Mouse (Mus musculus): Measurements from ENCODE around the gene Olfr403. TPM values are rescaled to one million over a fixed set of nuclear protein-coding genes. Genes with fewer than 3 reads are reported as not detected.
"Not testable (repeated sequence)": the region's sequence is repeated elsewhere in the genome, so short reads cannot be mapped to it uniquely, and the experiment has no call there.

Olfr403 gene
- polyA plus RNA-seq (2012; rRNA removed) (not detected in 2 replicates), polyA plus RNA-seq (2014; fragmentation: Nextera tagmentation; extraction: Ambion mirVana) (not detected in 2 replicates)

- Histone ChIP-seq H3K4me1 (ENCODE audit: control insufficient read depth, insufficient read depth, low read length) (no peaks in the 10 kb centered on the region), H3K27me3 (ENCODE audit: control insufficient read depth, insufficient read depth, low read length) (no peaks in the 10 kb centered on the region), H3K9ac (ENCODE audit: low read depth, low read length, severe bottlenecking) (no peak within 1 kb of the TSS), H3K36me3 (ENCODE audit: control insufficient read depth, insufficient read depth, low read length) (no peaks in the 10 kb centered on the region), H3K27ac (replicated peaks; ENCODE audit: low read depth, low read length) (no peak within 1 kb of the TSS), H3K9me3 (ENCODE audit: control insufficient read depth, low read length) (no peaks in the 10 kb centered on the region), H3K4me2 (replicated peaks; ENCODE audit: low read depth, low read length, severe bottlenecking) (no peak within 1 kb of the TSS), H3K4me3 (replicated peaks; ENCODE audit: low read length) (no peak within 1 kb of the TSS)
- ATAC-seq (ENCODE audit: low FRiP score, low read depth) (no peak), DNase-seq (ENCODE audit: low spot score) (no peak)
- no peak for TF ChIP-seq POLR2A (IDR thresholded peaks at IDR 0.05; ENCODE audit: borderline replicate concordance, extremely low read depth, insufficient read depth, insufficient read length)
Observed at GRCm38 (mm10) chr11:74185949-74186348, at the start of gene Olfr403. Gene Olfr403 (plus strand): TSS chr11:74186249.

GRCm38 (mm10) chr11:74140001-74140400, 46.0 kb upstream of the Olfr403 start:
- not testable (repeated sequence) for H3K4me3 ChIP-seq (replicated peaks; ENCODE audit: low read length); DNase-seq (ENCODE audit: low spot score); H3K9me3 ChIP-seq (ENCODE audit: control insufficient read depth, low read length); H3K4me2 ChIP-seq (replicated peaks; ENCODE audit: low read depth, low read length, severe bottlenecking); H3K4me1 ChIP-seq (ENCODE audit: control insufficient read depth, insufficient read depth, low read length); H3K36me3 ChIP-seq (ENCODE audit: control insufficient read depth, insufficient read depth, low read length); H3K27ac ChIP-seq (replicated peaks; ENCODE audit: low read depth, low read length); ATAC-seq (ENCODE audit: low FRiP score, low read depth); H3K9ac ChIP-seq (ENCODE audit: low read depth, low read length, severe bottlenecking); H3K27me3 ChIP-seq (ENCODE audit: control insufficient read depth, insufficient read depth, low read length)
- 20% methylated on average over 1 of the region's 1 CpGs for WGBS

DNA sequence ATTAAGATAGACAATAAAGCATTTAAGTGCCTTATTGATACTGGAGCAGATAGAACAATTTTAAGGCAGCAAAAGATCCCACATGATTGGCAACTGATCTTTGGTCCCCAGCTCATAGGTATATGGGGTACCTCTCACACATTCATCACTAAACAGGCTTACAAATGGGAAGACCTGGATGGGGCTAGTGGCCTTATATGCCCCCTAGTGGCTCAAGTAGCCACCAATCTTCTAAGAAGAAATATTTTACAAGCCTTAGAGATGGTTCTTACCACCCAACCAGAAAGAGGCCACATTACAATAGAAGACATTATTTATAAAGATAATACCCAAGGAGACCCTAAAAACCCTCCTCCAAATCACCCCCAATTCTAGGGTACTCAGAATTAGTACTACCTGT, 40.2 kb upstream of the Olfr403 start:
- H3K36me3 ChIP-seq (ENCODE audit: control insufficient read depth, insufficient read depth, low read length), result no peaks in the 10 kb centered on the region
- DNase-seq (ENCODE audit: low spot score) (no peak), ATAC-seq (ENCODE audit: low FRiP score, low read depth) (no peak)
- no peak overlapping the region for H3K9ac ChIP-seq (ENCODE audit: low read depth, low read length, severe bottlenecking)
- H3K9me3 ChIP-seq (ENCODE audit: control insufficient read depth, low read length), result peaks cover 9% of the 10 kb centered on the region; the same call in 1 of the 2 replicates
- no peak overlapping the region for H3K27ac ChIP-seq (replicated peaks; ENCODE audit: low read depth, low read length)
- no peak overlapping the region for H3K4me2 ChIP-seq (replicated peaks; ENCODE audit: low read depth, low read length, severe bottlenecking)
- no peaks in the 10 kb centered on the region for H3K27me3 ChIP-seq (ENCODE audit: control insufficient read depth, insufficient read depth, low read length)
- H3K4me1 ChIP-seq (ENCODE audit: control insufficient read depth, insufficient read depth, low read length), result no peaks in the 10 kb centered on the region
- no peak overlapping the region for H3K4me3 ChIP-seq (replicated peaks; ENCODE audit: low read length)
- TF ChIP-seq POLR2A (IDR thresholded peaks at IDR 0.05; ENCODE audit: borderline replicate concordance, extremely low read depth, insufficient read depth, insufficient read length), result no peak

GRCm38 (mm10) chr11:74153229-74153628, 32.8 kb upstream of the Olfr403 start, which contains the start of gene Olfr402:
Gene Olfr402 (plus strand): TSS chr11:74153529.
- Histone ChIP-seq H3K36me3 (ENCODE audit: control insufficient read depth, insufficient read depth, low read length) (no peaks in the 10 kb centered on the region), H3K4me3 (replicated peaks; ENCODE audit: low read length) (no peak within 1 kb of the TSS), H3K9me3 (ENCODE audit: control insufficient read depth, low read length) (0 out of 2 replicates have a peak, but pooled peaks cover 6% of the 10 kb centered on the region), H3K4me1 (ENCODE audit: control insufficient read depth, insufficient read depth, low read length) (no peaks in the 10 kb centered on the region), H3K27ac (replicated peaks; ENCODE audit: low read depth, low read length) (no peak within 1 kb of the TSS), H3K27me3 (ENCODE audit: control insufficient read depth, insufficient read depth, low read length) (no peaks in the 10 kb centered on the region), H3K9ac (ENCODE audit: low read depth, low read length, severe bottlenecking) (no peak within 1 kb of the TSS), H3K4me2 (replicated peaks; ENCODE audit: low read depth, low read length, severe bottlenecking) (no peak within 1 kb of the TSS)
- no peak for ATAC-seq (ENCODE audit: low FRiP score, low read depth)
- DNase-seq (ENCODE audit: low spot score), result no peak
- no peak for TF ChIP-seq POLR2A (IDR thresholded peaks at IDR 0.05; ENCODE audit: borderline replicate concordance, extremely low read depth, insufficient read depth, insufficient read length)
- WGBS, result 66% methylated on average over 3 of the region's 3 CpGs

DNA sequence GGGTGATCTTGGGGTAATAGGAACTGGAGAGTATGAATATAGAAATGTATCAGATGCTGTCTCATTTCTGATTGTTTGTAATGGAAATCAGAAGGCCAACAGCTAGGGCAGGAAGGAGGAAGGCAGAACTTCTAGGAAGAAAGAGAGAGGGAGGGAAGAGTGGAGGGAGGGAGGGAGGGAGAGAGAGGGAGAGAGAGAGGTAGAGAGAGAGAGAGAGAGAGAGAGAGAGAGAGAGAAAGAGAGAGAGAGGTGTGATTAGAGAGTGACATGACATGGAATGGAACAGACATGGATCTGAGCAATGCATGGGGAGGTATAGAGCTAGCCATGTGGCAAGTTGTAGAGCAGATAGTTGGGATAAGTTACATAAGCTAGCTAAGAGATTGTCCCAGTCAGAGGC, 17.3 kb upstream of the Olfr403 start:
- no peak overlapping the region for H3K9ac ChIP-seq (ENCODE audit: low read depth, low read length, severe bottlenecking)
- no peaks in the 10 kb centered on the region for H3K36me3 ChIP-seq (ENCODE audit: control insufficient read depth, insufficient read depth, low read length)
- DNase-seq (ENCODE audit: low spot score), result no peak
- H3K4me3 ChIP-seq (replicated peaks; ENCODE audit: low read length), result no peak overlapping the region
- H3K4me2 ChIP-seq (replicated peaks; ENCODE audit: low read depth, low read length, severe bottlenecking), result no peak overlapping the region
- H3K4me1 ChIP-seq (ENCODE audit: control insufficient read depth, insufficient read depth, low read length), result no peaks in the 10 kb centered on the region
- ATAC-seq (ENCODE audit: low FRiP score, low read depth), result no peak
- H3K9me3 ChIP-seq (ENCODE audit: control insufficient read depth, low read length), result no peaks in the 10 kb centered on the region
- TF ChIP-seq POLR2A (IDR thresholded peaks at IDR 0.05; ENCODE audit: borderline replicate concordance, extremely low read depth, insufficient read depth, insufficient read length), result no peak
- no peak overlapping the region for H3K27ac ChIP-seq (replicated peaks; ENCODE audit: low read depth, low read length)
- no peaks in the 10 kb centered on the region for H3K27me3 ChIP-seq (ENCODE audit: control insufficient read depth, insufficient read depth, low read length)

DNA sequence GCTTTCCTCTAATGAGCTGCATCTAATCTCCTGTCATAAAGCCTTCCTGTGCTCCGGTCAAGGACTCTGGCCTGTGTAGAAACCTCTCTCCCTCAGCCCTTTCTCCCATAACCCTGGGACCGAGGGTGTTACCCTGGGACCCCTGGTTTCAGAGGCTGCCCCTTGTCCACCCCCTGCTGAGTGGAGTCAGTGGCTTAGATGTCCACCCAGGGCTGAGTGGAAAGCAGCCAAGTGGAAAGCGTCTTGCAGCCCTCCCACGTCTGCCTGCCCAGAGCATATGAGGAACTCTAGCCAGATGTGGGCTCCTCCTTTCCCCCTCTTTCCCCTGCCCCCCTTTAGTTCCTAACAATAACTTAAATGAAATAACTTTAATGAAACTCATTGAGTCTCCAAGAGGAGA, 2.9 kb upstream of the Olfr403 start:
- Histone ChIP-seq H3K9me3 (ENCODE audit: control insufficient read depth, low read length) (no peaks in the 10 kb centered on the region), H3K27ac (replicated peaks; ENCODE audit: low read depth, low read length) (no peak overlapping the region), H3K36me3 (ENCODE audit: control insufficient read depth, insufficient read depth, low read length) (no peaks in the 10 kb centered on the region), H3K27me3 (ENCODE audit: control insufficient read depth, insufficient read depth, low read length) (no peaks in the 10 kb centered on the region), H3K4me3 (replicated peaks; ENCODE audit: low read length) (no peak overlapping the region), H3K4me2 (replicated peaks; ENCODE audit: low read depth, low read length, severe bottlenecking) (no peak overlapping the region), H3K9ac (ENCODE audit: low read depth, low read length, severe bottlenecking) (no peak overlapping the region), H3K4me1 (ENCODE audit: control insufficient read depth, insufficient read depth, low read length) (no peaks in the 10 kb centered on the region)
- WGBS, result 84% methylated on average over 4 of the region's 4 CpGs
- TF ChIP-seq POLR2A (IDR thresholded peaks at IDR 0.05; ENCODE audit: borderline replicate concordance, extremely low read depth, insufficient read depth, insufficient read length), result no peak
- DNase-seq (ENCODE audit: low spot score), result no peak
- no peak for ATAC-seq (ENCODE audit: low FRiP score, low read depth)

Measured in limb, embryonic 14.5 days (tissue).